Mouse (Mus musculus) CH12.LX (cell line): ENCODE results near the gene Kcnip4. TPM values are rescaled to one million over a fixed set of nuclear protein-coding genes. Genes with fewer than 3 reads are reported as not detected.

Experiments
- DNase-seq: peaks from one replicate; pipeline ENCODE4 v3.0.0-alpha.2; 2013; ENCODE audit errors: extremely low read depth
- H3K27ac ChIP-seq: 2 replicates; pipeline ENCODE4 v1.5.1; 2012; ENCODE audit warnings: low read depth, mild to moderate bottlenecking, control low read depth, moderate library complexity; ENCODE audit not compliant: insufficient read depth
- H3K27me3 ChIP-seq: replicated peaks from 2 replicates; pipeline ENCODE3; 2012; ENCODE audit warnings: inconsistent platforms
- H3K36me3 ChIP-seq, 2 experiments: replicated peaks in 1 of 2; 2 replicates each; pipeline versions ENCODE3 to v1.6.1; 2012; ENCODE audit warnings: inconsistent platforms in 1 of 2, low read length in 1 of 2, mild to moderate bottlenecking in 1 of 2, mixed read lengths in 1 of 2, moderate library complexity in 1 of 2; ENCODE audit not compliant: control insufficient read depth in 1 of 2, insufficient read depth in 1 of 2
- H3K4me1 ChIP-seq, 2 experiments: 2 replicates each; pipeline ENCODE4 v1.6.1; 2012; ENCODE audit warnings: inconsistent platforms in 1 of 2, moderate library complexity in 1 of 2; ENCODE audit not compliant: insufficient read depth in 2 of 2, control insufficient read depth in 1 of 2
- H3K4me2 ChIP-seq: 2 replicates; pipeline ENCODE4 v1.6.1; 2012; ENCODE audit warnings: low read depth, mild to moderate bottlenecking, control low read depth; ENCODE audit not compliant: poor library complexity, insufficient read depth, severe bottlenecking
- H3K4me3 ChIP-seq, 3 experiments: fragments of 150-350 bp in 1 of 3; sonication (generic) in 1 of 3; replicated peaks in 1 of 3; 2 replicates each; pipeline versions ENCODE3 to v1.5.1; 2011 to 2012; ENCODE audit warnings: low read depth in 2 of 3, low read length in 2 of 3, mild to moderate bottlenecking in 2 of 3, moderate library complexity in 2 of 3, control low read depth in 1 of 3, improper control_type of control experiment in 1 of 3, inconsistent platforms in 1 of 3, mixed read lengths in 1 of 3; ENCODE audit not compliant: poor library complexity in 1 of 3
- H3K79me2 ChIP-seq: replicated peaks from 2 replicates; pipeline ENCODE4 v1.6.1; 2012; ENCODE audit warnings: mild to moderate bottlenecking, moderate library complexity; ENCODE audit not compliant: control insufficient read depth, poor library complexity, insufficient read depth, severe bottlenecking; ENCODE audit errors: extremely low read depth
- H3K9ac ChIP-seq: 2 replicates; pipeline ENCODE4 v1.6.1; 2012; ENCODE audit warnings: low read depth, mild to moderate bottlenecking, control low read depth, moderate library complexity; ENCODE audit not compliant: insufficient read depth
- H3K9me3 ChIP-seq: replicated peaks from 2 replicates; pipeline ENCODE3; 2012; ENCODE audit warnings: low read length, inconsistent platforms, mixed read lengths
- BHLHE40 ChIP-seq: IDR thresholded peaks from 2 replicates; pipeline ENCODE4 v1.6.1; 2011; ENCODE audit warnings: mild to moderate bottlenecking, low read depth, low read length, improper control_type of control experiment
- CTCF ChIP-seq, 2 experiments: IDR thresholded peaks in 1 of 2; conservative IDR thresholded peaks in 1 of 2; 2 replicates each; pipeline ENCODE4 v1.5.1; 2011 to 2012; ENCODE audit warnings: low read depth in 2 of 2, low read length in 2 of 2, improper control_type of control experiment in 1 of 2, inconsistent platforms in 1 of 2, mild to moderate bottlenecking in 1 of 2, moderate library complexity in 1 of 2
- E2F4 ChIP-seq: IDR thresholded peaks from 2 replicates; pipeline ENCODE4 v1.6.1; 2011; ENCODE audit warnings: low read depth, low read length, improper control_type of control experiment; ENCODE audit not compliant: insufficient replicate concordance
- EP300 ChIP-seq: IDR thresholded peaks from 2 replicates; pipeline ENCODE4 v1.6.1; 2011; ENCODE audit warnings: low read length, improper control_type of control experiment
- ETS1 ChIP-seq: conservative IDR thresholded peaks from 2 replicates; pipeline ENCODE4 v1.6.1; 2012; ENCODE audit warnings: low read depth, mild to moderate bottlenecking, inconsistent platforms, low read length, improper control_type of control experiment, moderate library complexity
- GABPA ChIP-seq: IDR thresholded peaks from 2 replicates; pipeline ENCODE4 v1.6.1; 2012; ENCODE audit warnings: low read depth, low read length, improper control_type of control experiment, inconsistent platforms; ENCODE audit not compliant: insufficient replicate concordance
- HCFC1 ChIP-seq: IDR thresholded peaks from 2 replicates; pipeline ENCODE4 v1.6.1; 2012; ENCODE audit warnings: low read depth, mild to moderate bottlenecking, inconsistent platforms, low read length, improper control_type of control experiment
- JUN ChIP-seq: IDR thresholded peaks from 2 replicates; pipeline ENCODE4 v1.6.1; 2011; ENCODE audit warnings: low read depth, mild to moderate bottlenecking, low read length, improper control_type of control experiment, moderate library complexity; ENCODE audit not compliant: insufficient read depth
- JUND ChIP-seq: conservative IDR thresholded peaks from 2 replicates; pipeline ENCODE4 v1.6.1; 2011; ENCODE audit warnings: low read depth, low read length, improper control_type of control experiment
- KAT2A ChIP-seq: IDR thresholded peaks from 2 replicates; pipeline ENCODE4 v1.6.1; 2012; ENCODE audit warnings: low read length, improper control_type of control experiment, inconsistent platforms; ENCODE audit not compliant: insufficient replicate concordance
- MAFK ChIP-seq: IDR thresholded peaks from 2 replicates; pipeline ENCODE4 v1.6.1; 2011; ENCODE audit warnings: low read length, improper control_type of control experiment; ENCODE audit not compliant: insufficient replicate concordance
- MAZ ChIP-seq: IDR thresholded peaks from 2 replicates; pipeline ENCODE4 v1.6.1; 2012; ENCODE audit warnings: low read depth, mild to moderate bottlenecking, inconsistent platforms, low read length, improper control_type of control experiment, moderate library complexity
- MEF2A ChIP-seq: IDR thresholded peaks from 2 replicates; pipeline ENCODE4 v1.6.1; 2014; ENCODE audit warnings: low read depth, mild to moderate bottlenecking, inconsistent platforms, low read length, improper control_type of control experiment, borderline replicate concordance
- MXI1 ChIP-seq: IDR thresholded peaks from 2 replicates; pipeline ENCODE4 v1.6.1; 2011; ENCODE audit warnings: mild to moderate bottlenecking, low read depth, low read length, improper control_type of control experiment
- NELFE ChIP-seq: IDR thresholded peaks from 2 replicates; pipeline ENCODE4 v1.6.1; 2011; ENCODE audit warnings: low read depth, low read length, improper control_type of control experiment
- NRF1 ChIP-seq: IDR thresholded peaks from 2 replicates; pipeline ENCODE4 v1.6.1; 2014; ENCODE audit warnings: low read depth, mild to moderate bottlenecking, inconsistent platforms, low read length, improper control_type of control experiment, moderate library complexity
- PAX5 ChIP-seq: IDR thresholded peaks from 2 replicates; pipeline ENCODE4 v1.6.1; 2012; ENCODE audit warnings: low read length, inconsistent platforms, mixed read lengths
- POLR2A ChIP-seq: IDR thresholded peaks from 2 replicates; pipeline ENCODE4 v1.6.1; 2011; ENCODE audit warnings: low read depth, mild to moderate bottlenecking, improper control_type of control experiment, low read length
- POLR2AphosphoS2 ChIP-seq: IDR thresholded peaks from 2 replicates; pipeline ENCODE4 v1.6.1; 2011; ENCODE audit warnings: low read depth, low read length, improper control_type of control experiment
- RAD21 ChIP-seq: IDR thresholded peaks from 2 replicates; pipeline ENCODE4 v1.6.1; 2011; ENCODE audit warnings: low read depth, mild to moderate bottlenecking, low read length, improper control_type of control experiment, moderate library complexity
- USF1 ChIP-seq: IDR thresholded peaks from 2 replicates; pipeline ENCODE4 v1.6.1; 2014; ENCODE audit warnings: low read depth, mild to moderate bottlenecking, inconsistent platforms, low read length, improper control_type of control experiment
- ZC3H11A ChIP-seq: IDR thresholded peaks from 2 replicates; pipeline ENCODE4 v1.6.1; 2012; ENCODE audit warnings: low read depth, mild to moderate bottlenecking, inconsistent platforms, low read length, improper control_type of control experiment
- ZKSCAN1 ChIP-seq: IDR thresholded peaks from 2 replicates; pipeline ENCODE4 v1.6.1; 2012; ENCODE audit warnings: low read depth, inconsistent platforms, low read length, improper control_type of control experiment, borderline replicate concordance
- ZNF384 ChIP-seq: IDR thresholded peaks from 2 replicates; pipeline ENCODE4 v1.6.1; 2012; ENCODE audit warnings: low read depth, low read length, improper control_type of control experiment, inconsistent platforms
- dilution Hi-C: fragments of 300-500 bp; cut with MboI; formaldehyde crosslinking; loops from 2 replicates; pipeline ENCODE4 v1.14.3; 2020; ENCODE audit warnings: low sequenced_read_pairs; ENCODE audit not compliant: extremely low pct_unique_long_range_greater_than_20kb, extremely low pct_ligation_motif_present
- in situ Hi-C: fragments of 300-500 bp; cut with MboI; formaldehyde crosslinking; loops from 3 replicates; pipeline ENCODE4 v1.14.3; 2019; ENCODE audit warnings: low sequenced_read_pairs, low pct_ligation_motif_present, low pct_unique_long_range_greater_than_20kb, mixed read lengths
- polyA plus RNA-seq: library from polyadenylated mRNA; unstranded; fragments of >175 nt; gene quantifications from 2 replicates; pipeline ENCODE4 v1.2.1, GENCODE M21; 2012; ENCODE audit warnings: low read depth; ENCODE audit not compliant: insufficient read length
- total RNA-seq, 2 experiments: library from RNA; depleted of rRNA; stranded (reverse); fragments of 300-350 nt in 1 of 2; fragments of >200 nt in 1 of 2; gene quantifications; 2 replicates each; pipeline ENCODE4 v1.2.3; 2012 to 2014

Gene Kcnip4
- total and polyA plus RNA-seq, 3 experiments: 0.80 TPM; not detected in 2

DNA sequence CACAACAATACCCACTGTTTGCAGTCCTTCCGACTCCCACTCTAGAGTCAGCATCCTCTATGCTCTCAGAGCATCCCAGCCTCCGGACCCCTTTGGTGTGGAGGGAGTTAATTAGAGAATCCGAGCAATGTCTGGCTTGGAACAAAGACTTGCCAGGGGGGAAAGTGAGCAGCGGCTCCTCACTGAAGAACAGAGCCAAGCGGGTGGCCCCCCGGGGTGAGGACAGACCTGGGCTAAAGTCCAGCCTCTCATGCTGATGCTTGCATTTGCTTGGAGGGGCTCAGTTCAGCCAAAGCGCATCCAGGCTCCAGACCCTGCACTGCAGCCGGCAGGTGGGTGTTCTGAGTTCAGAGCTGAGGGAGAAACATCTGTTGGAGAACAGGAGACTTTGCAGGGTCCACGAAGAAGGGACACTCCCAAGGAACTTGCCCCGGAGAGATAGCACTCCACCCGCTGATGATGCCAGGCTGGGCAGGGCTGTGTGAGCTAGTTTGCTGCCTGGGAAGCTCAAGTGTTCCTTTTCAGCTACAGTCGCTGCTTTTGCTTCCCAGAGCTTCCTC, 925.1 kb downstream of the Kcnip4 start:
- no peaks in the 10 kb centered on the region for H3K36me3 ChIP-seq
- no peaks in the 10 kb centered on the region for H3K4me1 ChIP-seq
- no peaks in the 10 kb centered on the region for H3K79me2 ChIP-seq
- H3K9ac ChIP-seq: no peak overlapping the region
- no peak for DNase-seq
- no peaks in the 10 kb centered on the region for H3K27me3 ChIP-seq
- TF ChIP-seq MAZ: no peak
- TF ChIP-seq CTCF (conservative IDR thresholded peaks at IDR 0.05 in 1 of 2, IDR thresholded peaks at IDR 0.05 in 1 of 2; ENCODE audit: low read depth in 2 of 2, low read length in 2 of 2): no peak
- TF ChIP-seq HCFC1: no peak
- no peak for TF ChIP-seq NELFE
- no peak for TF ChIP-seq BHLHE40
- TF ChIP-seq ZNF384: no peak
- TF ChIP-seq JUND: no peak
- no peak for TF ChIP-seq E2F4
- no peak for TF ChIP-seq JUN
- no peak for TF ChIP-seq ETS1
- no peak for TF ChIP-seq KAT2A
- TF ChIP-seq MAFK: no peak
- no peak for TF ChIP-seq GABPA
- TF ChIP-seq USF1: no peak
- TF ChIP-seq RAD21: no peak
- TF ChIP-seq NRF1: no peak
- TF ChIP-seq MEF2A: no peak
- H3K9me3 ChIP-seq: peaks cover 10% of the 10 kb centered on the region
- H3K4me3 ChIP-seq: no peak overlapping the region
- H3K4me2 ChIP-seq: no peak overlapping the region
- dilution Hi-C loops: no loop called here
- H3K27ac ChIP-seq: no peak overlapping the region
- in situ Hi-C loops: no loop called here

DNA sequence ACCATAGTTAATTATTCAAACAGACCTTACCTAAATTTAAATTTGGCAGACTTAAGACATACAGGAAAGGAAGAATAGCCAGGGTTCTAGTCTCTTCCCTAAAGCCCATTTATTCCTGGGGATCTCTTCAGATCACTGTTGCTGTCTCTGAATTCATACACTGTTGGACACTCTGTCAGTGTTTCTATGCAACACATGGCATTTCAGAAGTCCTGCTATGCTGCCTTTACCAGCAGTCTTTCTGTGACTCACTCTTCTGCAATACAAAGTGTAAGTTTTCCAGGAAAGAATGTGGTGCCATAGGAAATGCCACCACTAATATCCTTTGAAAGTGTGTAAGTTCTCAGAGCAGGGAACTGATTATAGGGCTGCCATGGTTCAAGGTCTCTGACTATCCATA, 936.7 kb downstream of the Kcnip4 start:
- TF ChIP-seq ETS1 (no peak), MEF2A (no peak), PAX5 (no peak), MXI1 (no peak), EP300 (no peak), BHLHE40 (no peak), JUN (no peak), ZKSCAN1 (no peak), POLR2A (no peak), USF1 (no peak), GABPA (no peak), ZNF384 (no peak), POLR2AphosphoS2 (no peak), ZC3H11A (no peak), JUND (no peak), MAZ (no peak)
- dilution Hi-C loops (no loop called here), in situ Hi-C loops (no loop called here)
- Histone ChIP-seq H3K9me3 (peaks cover 6% of the 10 kb centered on the region), H3K4me2 (no peak overlapping the region), H3K36me3 (no peaks in the 10 kb centered on the region), H3K27ac (no peak overlapping the region), H3K9ac (no peak overlapping the region), H3K79me2 (no peaks in the 10 kb centered on the region), H3K27me3 (no peaks in the 10 kb centered on the region), H3K4me3 (no peak overlapping the region), H3K4me1 (no peaks in the 10 kb centered on the region)
- DNase-seq: no peak
